Mouse (Mus musculus) induced T-regulatory cell, adult 2 months (primary cell): ENCODE results near the gene Helq.

ENCODE experiments used
- DNase-seq: peaks from one replicate; pipeline ENCODE4 v3.0.0-alpha.2; 2012; ENCODE audit warnings: low read depth

Gene Helq

GRCm38 (mm10) chr5:100798165-100798860, at the start of gene Helq, which contains the start of gene Mrps18c:
Helq (minus strand) TSS chr5:100798598.
Mrps18c (plus strand) TSS chr5:100798627.
- peak; percentile 94 for DNase-seq

- DNase-seq: no peak
Measured at GRCm38 (mm10) chr5:100847143-100847542, 48.7 kb upstream of the Helq start.

- no peak for DNase-seq
Measured at GRCm38 (mm10) chr5:100846599-100846920, 48.2 kb upstream of the Helq start.

- peak; percentile 76 for DNase-seq
Measured at GRCm38 (mm10) chr5:100845848-100846598, 47.6 kb upstream of the Helq start.

GRCm38 (mm10) chr5:100845485-100845847, 47.1 kb upstream of the Helq start, which contains the start of gene Gpat3:
Gpat3 (plus strand) TSS chr5:100845713.
- DNase-seq: no peak

- DNase-seq: no peak
Measured at GRCm38 (mm10) chr5:100844485-100844884, 46.1 kb upstream of the Helq start.

- DNase-seq: no peak
Measured at GRCm38 (mm10) chr5:100837907-100838306, 39.5 kb upstream of the Helq start.

GRCm38 (mm10) chr5:100835862-100836538, 37.6 kb upstream of the Helq start:
- no peak for DNase-seq

- no peak for DNase-seq
Measured at GRCm38 (mm10) chr5:100833841-100834240, 35.4 kb upstream of the Helq start.

- DNase-seq: no peak
Measured at GRCm38 (mm10) chr5:100832680-100833079, 34.3 kb upstream of the Helq start.

GRCm38 (mm10) chr5:100828701-100829100, 30.3 kb upstream of the Helq start:
- no peak for DNase-seq

- DNase-seq: no peak
Measured at GRCm38 (mm10) chr5:100826531-100826930, 28.1 kb upstream of the Helq start.

GRCm38 (mm10) chr5:100825975-100826374, 27.6 kb upstream of the Helq start:
- peak; percentile 47 for DNase-seq

- no peak for DNase-seq
Measured at GRCm38 (mm10) chr5:100822826-100823225, 24.4 kb upstream of the Helq start.

GRCm38 (mm10) chr5:100821375-100821774, 23.0 kb upstream of the Helq start:
- DNase-seq: no peak

GRCm38 (mm10) chr5:100820483-100821184, 22.2 kb upstream of the Helq start, which contains the start of gene Abraxas1:
Abraxas1 (minus strand) TSS chr5:100820965.
- DNase-seq: peak; percentile 89

GRCm38 (mm10) chr5:100819568-100820480, 21.4 kb upstream of the Helq start:
- DNase-seq: peak; percentile 59

- no peak for DNase-seq
Measured at GRCm38 (mm10) chr5:100818341-100818740, 19.9 kb upstream of the Helq start.

- no peak for DNase-seq
Measured at GRCm38 (mm10) chr5:100794084-100794483, 4.3 kb downstream of the Helq start.

GRCm38 (mm10) chr5:100792261-100792660, 6.1 kb downstream of the Helq start:
- DNase-seq: no peak

- DNase-seq: no peak
Measured at GRCm38 (mm10) chr5:100787527-100787926, 10.9 kb downstream of the Helq start.
